ENCODE assay signal across 8 mouse cellular contexts in the genomic region with DNA sequence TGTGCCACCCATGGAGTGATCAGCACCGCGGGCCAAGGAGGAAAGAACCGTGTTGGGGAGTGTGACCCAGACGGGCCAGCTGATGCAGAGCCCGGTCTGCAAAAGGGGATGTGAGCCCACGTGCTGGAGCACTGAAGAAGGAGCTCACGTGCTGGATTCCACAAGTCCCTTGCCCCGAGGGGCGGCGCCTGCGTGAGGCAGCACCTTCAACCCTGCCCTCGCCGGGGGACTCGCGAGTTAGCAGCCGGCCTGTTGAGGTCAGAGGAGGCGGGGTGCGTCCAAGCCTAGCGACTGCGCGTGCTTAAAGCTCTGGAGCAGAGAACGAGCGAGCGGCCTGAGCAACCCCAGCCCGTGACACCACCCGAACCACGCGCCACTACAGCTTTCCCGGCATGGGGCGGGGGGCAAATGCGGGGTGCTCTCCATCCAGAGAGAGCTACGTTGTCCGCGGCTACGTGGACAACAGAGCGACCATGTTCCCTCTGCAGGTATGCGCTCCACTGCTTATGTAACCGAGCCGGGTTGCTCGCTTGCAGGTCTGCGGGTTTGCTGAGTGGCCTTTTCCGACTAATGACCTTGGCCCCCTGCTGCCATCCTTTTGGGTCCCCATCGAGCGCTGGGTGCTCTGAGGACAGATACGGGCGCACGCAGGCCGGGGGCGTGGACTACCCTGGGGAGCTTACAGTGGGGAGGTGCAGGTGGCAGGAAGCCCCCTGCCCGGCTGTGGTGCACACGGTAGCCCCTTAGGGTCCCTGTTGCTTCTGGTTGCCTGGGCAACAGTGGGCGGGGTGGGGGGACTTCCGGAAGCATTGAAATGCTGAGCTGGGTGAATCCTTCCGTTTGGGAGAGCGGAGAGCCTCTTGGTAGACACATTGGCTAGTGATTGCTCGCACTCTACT. TPM values are rescaled to one million over a fixed set of nuclear protein-coding genes. Genes with fewer than 3 reads are reported as not detected.
A peak's percentile ranks its signal among the peaks of the same experiment; 100 is the strongest.
DNase-seq lines count a peak whose midpoint lies in the region; ATAC-seq and TF ChIP-seq lines count a peak whose summit lies in the region.

No protein-coding gene starts in this region.

- H3K27ac ChIP-seq in forebrain, embryonic 11.5 days (ENCODE audit: low read depth, low read length), result no peak overlapping the region

- H3K4me1 ChIP-seq in G1E (ENCODE audit: insufficient read depth, low read depth, low read length), result peaks cover 86% of the 10 kb centered on the region
- H3K4me1 ChIP-seq in forebrain, embryonic 11.5 days (replicated peaks; ENCODE audit: control insufficient read depth, insufficient read depth, low read length), result peaks cover 10% of the 10 kb centered on the region; the same call in 1 of the 2 replicates

- H3K27me3 ChIP-seq in G1E (ENCODE audit: insufficient read depth, low read length), result no peaks in the 10 kb centered on the region
- H3K27me3 ChIP-seq in forebrain, embryonic 11.5 days (ENCODE audit: control insufficient read depth, insufficient read depth, low read length), result peaks cover 7% of the 10 kb centered on the region

- H3K4me2 ChIP-seq in forebrain, embryonic 11.5 days (ENCODE audit: low read depth, low read length, severe bottlenecking), result peak overlapping the region; percentile 88

- H3K9me3 ChIP-seq in G1E (replicated peaks), result no peaks in the 10 kb centered on the region
- H3K9me3 ChIP-seq in forebrain, embryonic 11.5 days (ENCODE audit: control insufficient read depth, low read length), result no peaks in the 10 kb centered on the region

- TF ChIP-seq CTCF in G1E (IDR thresholded peaks at IDR 0.05; ENCODE audit: low read depth, low read length), result no peak

- H3K9ac ChIP-seq in forebrain, embryonic 11.5 days (ENCODE audit: low read length), result peak overlapping the region; percentile 40; the same call in 1 of the 2 replicates

- intact Hi-C loops in heart, postnatal 10 days (cut with DNase I), result no loop called here

- H3K4me3 ChIP-seq in G1E (ENCODE audit: low read depth, low read length), result peak overlapping the region; percentile 90
- peak overlapping the region; percentile 39 for H3K4me3 ChIP-seq in forebrain, embryonic 11.5 days (ENCODE audit: low read depth, low read length)

- ATAC-seq in G1E (ENCODE audit: extremely low read depth, insufficient number of reproducible peaks, low FRiP score, poor library complexity, severe bottlenecking), result peak; percentile 61
- ATAC-seq in forebrain, embryonic 11.5 days (replicated peaks; ENCODE audit: low FRiP score), result peak; percentile 47; the same call in 1 of the 2 replicates

- peaks cover 50% of the 10 kb centered on the region for H3K36me3 ChIP-seq in G1E (replicated peaks)
- no peaks in the 10 kb centered on the region for H3K36me3 ChIP-seq in forebrain, embryonic 11.5 days (ENCODE audit: control insufficient read depth, insufficient read depth, low read length)

- WGBS in forebrain, embryonic 11.5 days, result 1% methylated on average over 56 of the region's 56 CpGs

- DNase-seq in G1E (ENCODE audit: low spot score), result peak; percentile 85
- peak; percentile 82 for DNase-seq in brain, adult 2 months (ENCODE audit: low read depth, low spot score)
- peak; percentile 77 for DNase-seq in forebrain, embryonic 11.5 days (ENCODE audit: low spot score)
- DNase-seq in heart, postnatal 10 days, result peak; percentile 79
- peak; percentile 92 to 93 for DNase-seq in kidney, postnatal 36 days
- DNase-seq in lung, postnatal 25 days (ENCODE audit: low spot score), result peak; percentile 73
- peak; percentile 63 to 70 for DNase-seq in right cerebral cortex, postnatal 10 days (ENCODE audit: low spot score in 2 of 2)
- DNase-seq in c-Kit-positive CD71-positive TER-119-positive erythroid progenitor cells, embryonic 14.5 days (ENCODE audit: low spot score), result no peak

RNA-seq across cellular contexts. Expression of a gene that starts 52.9 kb away (rescaled TPM):
- total RNA-seq in G1E (2014; fragmentation: Nextera tagmentation) (3.3 and 4.4 TPM in 2 replicates), G1E (2017) (0.16 and 0.17 TPM in 2 replicates)
- polyA plus RNA-seq in G1E (2012), result 4.2 and 4.4 TPM in 2 replicates
- 26.8 and 30.2 TPM in 2 replicates for polyA plus RNA-seq in forebrain, embryonic 11.5 days (2014; fragmentation: Nextera tagmentation; extraction: Ambion mirVana)
- 10 to 100 TPM; 57.6 to 65.3 TPM for total RNA-seq in heart, postnatal 10 days (2021)

Comparison
In these comparisons a context has a peak if more than half of its experiments do, and no peak if none do; other contexts are left out.
1. RNA of a gene that starts 52.9 kb away (total RNA-seq): 57.6 to 65.3 TPM in heart, postnatal 10 days; 0.16 to 4.4 TPM in G1E; every median in the first group is over 10 times any median in the second.